Mouse (Mus musculus) MEL (cell line): ENCODE data around the gene Ap5z1. TPM values are rescaled to one million over a fixed set of nuclear protein-coding genes. Genes with fewer than 3 reads are reported as not detected.

Source experiments
- DNase-seq: peaks from one replicate; pipeline ENCODE4 v3.0.0; 2011; ENCODE audit warnings: low read depth, low spot score
- H3K27ac ChIP-seq: 2 replicates; pipeline ENCODE4 v1.5.1; 2012; ENCODE audit warnings: low read depth, mild to moderate bottlenecking, control low read depth, low read length, moderate library complexity; ENCODE audit not compliant: control insufficient read depth
- H3K27me3 ChIP-seq, 2 experiments: fragments of 150-350 bp in 1 of 2; sonication (generic) in 1 of 2; 2 replicates each; pipeline ENCODE4 v1.6.1; 2012; ENCODE audit warnings: low read length in 2 of 2, mild to moderate bottlenecking in 2 of 2, improper control_type of control experiment in 1 of 2, moderate library complexity in 1 of 2; ENCODE audit not compliant: insufficient read depth in 2 of 2, control insufficient read depth in 1 of 2
- H3K36me3 ChIP-seq, 2 experiments: 2 replicates each; pipeline ENCODE4 v1.6.1; 2012 to 2014; ENCODE audit warnings: low read length in 2 of 2, improper control_type of control experiment in 1 of 2, inconsistent platforms in 1 of 2, mild to moderate bottlenecking in 1 of 2; ENCODE audit not compliant: insufficient read depth in 2 of 2, control insufficient read depth in 1 of 2
- H3K4me1 ChIP-seq, 2 experiments: fragments of 150-350 bp in 1 of 2; sonication (generic) in 1 of 2; 2 replicates each; pipeline ENCODE4 v1.6.1; 2012; ENCODE audit warnings: low read length in 2 of 2, improper control_type of control experiment in 1 of 2, mild to moderate bottlenecking in 1 of 2; ENCODE audit not compliant: insufficient read depth in 2 of 2, control insufficient read depth in 1 of 2
- H3K4me3 ChIP-seq, 2 experiments: fragments of 150-350 bp in 1 of 2; sonication (generic) in 1 of 2; 2 replicates each; pipeline ENCODE4 v1.5.1; 2012; ENCODE audit warnings: low read depth in 2 of 2, low read length in 2 of 2, mild to moderate bottlenecking in 2 of 2, moderate library complexity in 2 of 2, control low read depth in 1 of 2, improper control_type of control experiment in 1 of 2; ENCODE audit not compliant: control insufficient read depth in 1 of 2, insufficient read depth in 1 of 2
- H3K79me2 ChIP-seq: 2 replicates; pipeline ENCODE4 v1.6.1; 2012; ENCODE audit warnings: mild to moderate bottlenecking, low read length, moderate library complexity; ENCODE audit not compliant: control insufficient read depth, poor library complexity, insufficient read depth
- H3K9ac ChIP-seq: 2 replicates; pipeline ENCODE4 v1.6.1; 2012; ENCODE audit warnings: low read depth, mild to moderate bottlenecking, control low read depth, low read length, moderate library complexity; ENCODE audit not compliant: control insufficient read depth, poor library complexity, severe bottlenecking
- H3K9me3 ChIP-seq: fragments of 150-350 bp; sonication (generic); replicated peaks from 2 replicates; pipeline ENCODE4 v1.6.1; 2012; ENCODE audit warnings: mild to moderate bottlenecking, low read length, improper control_type of control experiment, moderate library complexity; ENCODE audit not compliant: insufficient read depth
- BHLHE40 ChIP-seq: IDR thresholded peaks from 2 replicates; pipeline ENCODE4 v1.6.1; 2012; ENCODE audit warnings: low read depth, mild to moderate bottlenecking, inconsistent platforms, low read length, improper control_type of control experiment, borderline replicate concordance
- CTCF ChIP-seq, 3 experiments: IDR thresholded peaks in 2 of 3; conservative IDR thresholded peaks in 1 of 3; 2 replicates each; pipeline ENCODE4 v1.5.1; 2011 to 2012; ENCODE audit warnings: low read length in 3 of 3, low read depth in 2 of 3, mild to moderate bottlenecking in 2 of 3, improper control_type of control experiment in 1 of 3, inconsistent platforms in 1 of 3, mixed read lengths in 1 of 3, moderate library complexity in 1 of 3; ENCODE audit not compliant: control insufficient read depth in 1 of 3, insufficient read depth in 1 of 3, poor library complexity in 1 of 3, severe bottlenecking in 1 of 3
- ELF1 ChIP-seq: IDR thresholded peaks from 2 replicates; pipeline ENCODE4 v1.6.1; 2014; ENCODE audit warnings: low read depth, mild to moderate bottlenecking, inconsistent platforms, low read length, improper control_type of control experiment, moderate library complexity
- EP300 ChIP-seq, 2 experiments: IDR thresholded peaks; 2 replicates each; pipeline ENCODE4 v1.6.1; 2011; ENCODE audit warnings: improper control_type of control experiment in 2 of 2, low read length in 2 of 2, low read depth in 1 of 2, mild to moderate bottlenecking in 1 of 2
- HCFC1 ChIP-seq: IDR thresholded peaks from 2 replicates; pipeline ENCODE4 v1.6.1; 2012; ENCODE audit warnings: low read depth, mild to moderate bottlenecking, inconsistent platforms, low read length, improper control_type of control experiment, moderate library complexity
- JUND ChIP-seq: IDR thresholded peaks from 2 replicates; pipeline ENCODE4 v1.6.1; 2011; ENCODE audit warnings: low read depth, mild to moderate bottlenecking, improper control_type of control experiment, low read length
- MAX ChIP-seq: IDR thresholded peaks from 2 replicates; pipeline ENCODE4 v1.6.1; 2011; ENCODE audit warnings: low read length, improper control_type of control experiment
- MYC ChIP-seq: IDR thresholded peaks from 2 replicates; pipeline ENCODE4 v1.6.1; 2011; ENCODE audit warnings: low read depth, mild to moderate bottlenecking, low read length, improper control_type of control experiment, moderate library complexity
- NRF1 ChIP-seq: IDR thresholded peaks from 2 replicates; pipeline ENCODE4 v1.6.1; 2014; ENCODE audit warnings: low read depth, mild to moderate bottlenecking, inconsistent platforms, low read length, improper control_type of control experiment, moderate library complexity; ENCODE audit not compliant: poor library complexity, insufficient read depth, severe bottlenecking
- POLR2AphosphoS2 ChIP-seq: IDR thresholded peaks from 2 replicates; pipeline ENCODE4 v1.6.1; 2011; ENCODE audit warnings: low read length, improper control_type of control experiment
- POLR2AphosphoS5 ChIP-seq: IDR thresholded peaks from 2 replicates; pipeline ENCODE4 v1.6.1; 2012; ENCODE audit warnings: low read depth, borderline replicate concordance, mild to moderate bottlenecking, inconsistent platforms, low read length, moderate library complexity, mixed read lengths
- RAD21 ChIP-seq: IDR thresholded peaks from 2 replicates; pipeline ENCODE4 v1.6.1; 2011; ENCODE audit warnings: mild to moderate bottlenecking, low read depth, low read length, improper control_type of control experiment
- RCOR1 ChIP-seq: IDR thresholded peaks from 2 replicates; pipeline ENCODE4 v1.6.1; 2012; ENCODE audit warnings: low read depth, mild to moderate bottlenecking, inconsistent platforms, low read length, improper control_type of control experiment
- SIN3A ChIP-seq: IDR thresholded peaks from 2 replicates; pipeline ENCODE4 v1.6.1; 2012; ENCODE audit warnings: low read length, improper control_type of control experiment, inconsistent platforms
- SMC3 ChIP-seq: IDR thresholded peaks from 2 replicates; pipeline ENCODE4 v1.6.1; 2011; ENCODE audit warnings: low read depth, low read length, improper control_type of control experiment
- TAL1 ChIP-seq: IDR thresholded peaks from 2 replicates; pipeline ENCODE4 v1.6.1; 2012; ENCODE audit warnings: mild to moderate bottlenecking, inconsistent platforms, low read length, moderate library complexity, mixed read lengths
- TCF12 ChIP-seq: IDR thresholded peaks from 2 replicates; pipeline ENCODE4 v1.6.1; 2014; ENCODE audit warnings: low read depth, mild to moderate bottlenecking, inconsistent platforms, low read length, improper control_type of control experiment, moderate library complexity
- UBTF ChIP-seq: IDR thresholded peaks from 2 replicates; pipeline ENCODE4 v1.6.1; 2012; ENCODE audit warnings: low read depth, mild to moderate bottlenecking, inconsistent platforms, low read length, improper control_type of control experiment, moderate library complexity, borderline replicate concordance; ENCODE audit not compliant: insufficient read depth
- USF1 ChIP-seq: IDR thresholded peaks from 2 replicates; pipeline ENCODE4 v1.6.1; 2014; ENCODE audit warnings: low read depth, mild to moderate bottlenecking, inconsistent platforms, low read length, improper control_type of control experiment, moderate library complexity
- USF2 ChIP-seq, 2 experiments: IDR thresholded peaks; 2 replicates each; pipeline ENCODE4 v1.6.1; 2011 to 2012; ENCODE audit warnings: improper control_type of control experiment in 2 of 2, low read length in 2 of 2, borderline replicate concordance in 1 of 2, inconsistent platforms in 1 of 2, low read depth in 1 of 2, mild to moderate bottlenecking in 1 of 2; ENCODE audit not compliant: insufficient read depth in 1 of 2
- ZC3H11A ChIP-seq: IDR thresholded peaks from 2 replicates; pipeline ENCODE4 v1.6.1; 2012; ENCODE audit warnings: low read depth, mild to moderate bottlenecking, inconsistent platforms, low read length, improper control_type of control experiment
- ZKSCAN1 ChIP-seq: IDR thresholded peaks from 2 replicates; pipeline ENCODE4 v1.6.1; 2012; ENCODE audit warnings: low read depth, mild to moderate bottlenecking, inconsistent platforms, low read length, improper control_type of control experiment, moderate library complexity
- polyA plus RNA-seq, 2 experiments: library from polyadenylated mRNA; stranded (reverse) in 1 of 2; unstranded in 1 of 2; fragments of >175 nt in 1 of 2; fragments of >200 nt in 1 of 2; gene quantifications; 2 replicates each; pipeline versions ENCODE4 v1.2.1 to v1.2.4; 2012; ENCODE audit warnings: low replicate concordance in 2 of 2, low read depth in 1 of 2; ENCODE audit not compliant: insufficient read length in 2 of 2, insufficient read depth in 1 of 2, missing spikeins in 1 of 2
- total RNA-seq: library from RNA; depleted of rRNA; stranded (reverse); fragments of 300-350 nt; gene quantifications from 2 replicates; pipeline ENCODE4 v1.2.3, GENCODE M21; 2012

Gene Ap5z1
- total and polyA plus RNA-seq, 3 experiments, result 4.4 to 13.5 TPM; not detected in 1

DNA sequence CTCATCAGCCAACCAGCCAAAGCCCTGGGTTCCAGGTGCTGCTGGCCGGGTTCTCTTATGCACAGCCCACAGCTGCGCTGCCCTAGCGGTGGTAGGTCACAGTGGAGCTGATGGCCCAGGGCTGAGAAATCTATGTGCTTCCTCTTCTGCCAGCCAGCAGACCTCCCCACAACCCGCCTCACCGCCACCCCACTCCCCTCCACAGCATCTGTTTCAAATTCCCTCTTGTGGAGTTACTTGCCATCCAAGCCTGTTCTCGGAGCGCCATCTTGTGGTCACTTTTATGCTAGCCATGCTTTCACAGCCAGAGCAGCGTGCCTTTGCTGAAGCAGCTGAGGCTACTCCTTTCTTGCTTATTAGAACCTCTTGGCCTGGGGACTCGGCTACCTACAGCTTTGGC lies 15.7 kb upstream of the Ap5z1 start:
- TF ChIP-seq CTCF (IDR thresholded peaks at IDR 0.05 in 2 of 3, conservative IDR thresholded peaks at IDR 0.05 in 1 of 3; ENCODE audit: control insufficient read depth in 1 of 3, insufficient read depth in 1 of 3, low read depth in 2 of 3, low read length in 3 of 3, poor library complexity in 1 of 3, severe bottlenecking in 1 of 3) (peak; percentile 90 to 91 (median 91)), RAD21 (peak; percentile 93), TAL1 (no peak), ZC3H11A (peak; percentile 63), POLR2AphosphoS2 (no peak), BHLHE40 (no peak), MAX (peak; percentile 73; the same call in 1 of the 2 replicates), MYC (peak; percentile 83), SIN3A (peak; percentile 60), EP300 (IDR thresholded peaks at IDR 0.05; ENCODE audit: low read depth in 1 of 2, low read length in 2 of 2) (no peak), SMC3 (peak; percentile 75), TCF12 (peak; percentile 14; the same call in 1 of the 2 replicates)
- Histone ChIP-seq H3K79me2 (peaks cover 3% of the 10 kb centered on the region), H3K36me3 (peaks cover 0 to 4% of the 10 kb centered on the region in 2 experiments), H3K9ac (no peak overlapping the region), H3K4me1 (peaks cover 0 to 5% of the 10 kb centered on the region in 2 experiments; a peak in 3 of 4 replicates), H3K27ac (no peak overlapping the region), H3K27me3 (no peaks in the 10 kb centered on the region), H3K9me3 (no peaks in the 10 kb centered on the region), H3K4me3 (no peak overlapping the region)
- peak; percentile 91 for DNase-seq

DNA sequence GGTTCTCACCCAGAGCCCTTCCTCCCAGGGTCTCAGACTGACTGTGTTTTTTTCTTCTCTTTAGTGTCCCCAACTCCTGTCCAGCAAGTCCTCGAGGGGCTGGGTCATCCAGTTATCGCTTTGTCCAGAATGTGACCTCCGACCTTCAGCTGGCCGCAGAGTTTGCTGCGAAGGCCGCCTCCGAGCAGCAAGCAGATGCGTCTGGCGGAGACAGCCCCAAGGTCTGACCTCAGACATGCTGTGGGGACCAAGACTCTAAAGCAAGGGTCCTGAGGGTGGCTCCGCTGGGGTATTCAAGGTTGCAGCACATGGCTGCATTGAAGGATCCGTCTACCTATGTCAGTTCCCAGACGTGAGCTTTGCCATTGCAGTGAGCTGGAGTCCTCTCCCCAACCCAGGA lies 15.1 kb upstream of the Ap5z1 start:
- H3K27me3 ChIP-seq, result no peaks in the 10 kb centered on the region
- DNase-seq, result no peak
- H3K9me3 ChIP-seq, result no peaks in the 10 kb centered on the region
- peaks cover 3% of the 10 kb centered on the region for H3K79me2 ChIP-seq
- H3K27ac ChIP-seq, result no peak overlapping the region
- no peak overlapping the region for H3K9ac ChIP-seq
- peaks cover 0 to 4% of the 10 kb centered on the region in 2 experiments for H3K36me3 ChIP-seq
- peaks cover 0 to 5% of the 10 kb centered on the region in 2 experiments; a peak in 3 of 4 replicates for H3K4me1 ChIP-seq
- no peak for TF ChIP-seq NRF1
- no peak for TF ChIP-seq BHLHE40
- no peak for TF ChIP-seq JUND
- TF ChIP-seq MYC, result no peak
- no peak for TF ChIP-seq ZKSCAN1
- no peak for TF ChIP-seq SIN3A
- no peak for TF ChIP-seq ELF1
- TF ChIP-seq UBTF, result no peak
- TF ChIP-seq USF2 (IDR thresholded peaks at IDR 0.05; ENCODE audit: borderline replicate concordance in 1 of 2, insufficient read depth in 1 of 2, low read depth in 1 of 2, low read length in 2 of 2), result no peak
- TF ChIP-seq HCFC1, result no peak
- TF ChIP-seq USF1, result no peak
- no peak for TF ChIP-seq POLR2AphosphoS5
- no peak for TF ChIP-seq RCOR1
- no peak overlapping the region for H3K4me3 ChIP-seq
